Mouse (Mus musculus): ENCODE measurements around the gene Apol8. TPM values are rescaled to one million over a fixed set of nuclear protein-coding genes. Genes with fewer than 3 reads are reported as not detected.

Gene Apol8
- polyA plus RNA-seq, 1 experiment from 2014 or later = 0.19 TPM

DNA sequence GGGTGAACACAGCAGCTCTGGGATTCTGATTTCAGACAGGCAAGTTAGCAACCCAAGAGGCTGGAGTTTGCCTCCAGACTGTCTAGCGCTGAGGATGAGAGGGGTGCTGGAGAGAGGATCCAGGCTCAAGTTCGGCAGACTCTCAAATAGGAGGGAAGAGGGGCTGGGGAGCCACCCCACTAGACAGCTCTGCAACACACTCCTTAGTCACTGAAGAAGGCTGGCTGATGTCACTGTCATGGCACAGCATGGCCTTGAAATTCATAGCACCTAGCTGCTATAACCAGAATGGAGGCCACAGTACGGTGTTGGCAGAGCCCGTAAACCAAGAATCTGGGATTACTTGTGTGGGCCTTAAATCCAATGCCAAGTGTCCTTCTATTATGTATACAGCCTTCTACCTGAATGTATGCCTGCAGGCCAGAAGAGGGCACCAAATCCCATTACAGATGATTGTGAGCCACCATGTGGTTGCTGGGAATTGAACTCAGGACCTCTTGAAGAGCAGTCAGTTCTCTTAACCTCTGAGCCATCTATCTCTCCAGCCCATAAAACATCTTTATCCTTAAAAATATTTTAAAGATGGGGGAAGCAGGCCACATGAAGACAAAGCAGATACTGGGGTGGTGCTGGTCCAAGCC, 903 bp upstream of the Apol8 start:
- H3K9ac ChIP-seq (replicated peaks; ENCODE audit: low read length) = no peak overlapping the region
- WGBS = 82% methylated on average over 4 of the region's 4 CpGs
- no peak overlapping the region for H3K27ac ChIP-seq (ENCODE audit: low read length)
- H3K27me3 ChIP-seq (ENCODE audit: insufficient read depth, low read length) = no peaks in the 10 kb centered on the region
- H3K4me1 ChIP-seq (ENCODE audit: insufficient read depth, low read length) = no peaks in the 10 kb centered on the region
- no peaks in the 10 kb centered on the region for H3K9me3 ChIP-seq (ENCODE audit: low read length)
- no peak overlapping the region for H3K4me3 ChIP-seq (ENCODE audit: low read length)
- ATAC-seq (ENCODE audit: low FRiP score, low TSS enrichment) = no peak
- H3K4me2 ChIP-seq (replicated peaks; ENCODE audit: low read depth, low read length) = no peak overlapping the region
- peaks cover 34% of the 10 kb centered on the region for H3K36me3 ChIP-seq (ENCODE audit: insufficient read depth, low read length)

DNA sequence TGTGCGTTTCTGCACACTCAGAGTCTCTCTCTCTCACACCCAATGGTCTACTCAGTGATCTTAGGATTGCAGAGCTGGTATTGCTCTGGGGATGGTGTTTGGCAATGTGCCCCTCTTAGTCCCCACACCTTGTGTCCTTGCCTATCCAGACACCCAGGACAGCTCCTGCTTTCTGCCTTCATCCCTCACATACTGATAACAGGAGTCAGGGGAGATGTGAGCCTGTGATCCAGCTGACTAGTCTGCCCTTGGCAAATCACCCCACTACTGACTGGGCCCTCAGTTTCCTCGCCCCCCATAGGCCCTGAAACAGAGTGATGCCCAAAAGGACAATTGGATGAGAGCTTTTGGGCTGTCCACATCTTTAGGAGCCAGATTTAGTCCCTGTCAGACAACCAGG, 722 bp downstream of the Apol8 start:
- H3K27me3 ChIP-seq (ENCODE audit: insufficient read depth, low read length) = no peaks in the 10 kb centered on the region
- WGBS = 67% methylated on average over 2 of the region's 2 CpGs
- H3K9ac ChIP-seq (replicated peaks; ENCODE audit: low read length) = no peak overlapping the region
- no peak for ATAC-seq (ENCODE audit: low FRiP score, low TSS enrichment)
- no peak overlapping the region for H3K4me3 ChIP-seq (ENCODE audit: low read length)
- no peak overlapping the region for H3K4me2 ChIP-seq (replicated peaks; ENCODE audit: low read depth, low read length)
- H3K4me1 ChIP-seq (ENCODE audit: insufficient read depth, low read length) = no peaks in the 10 kb centered on the region
- H3K9me3 ChIP-seq (ENCODE audit: low read length) = no peaks in the 10 kb centered on the region
- H3K27ac ChIP-seq (ENCODE audit: low read length) = no peak overlapping the region
- H3K36me3 ChIP-seq (ENCODE audit: insufficient read depth, low read length) = peaks cover 18% of the 10 kb centered on the region

DNA sequence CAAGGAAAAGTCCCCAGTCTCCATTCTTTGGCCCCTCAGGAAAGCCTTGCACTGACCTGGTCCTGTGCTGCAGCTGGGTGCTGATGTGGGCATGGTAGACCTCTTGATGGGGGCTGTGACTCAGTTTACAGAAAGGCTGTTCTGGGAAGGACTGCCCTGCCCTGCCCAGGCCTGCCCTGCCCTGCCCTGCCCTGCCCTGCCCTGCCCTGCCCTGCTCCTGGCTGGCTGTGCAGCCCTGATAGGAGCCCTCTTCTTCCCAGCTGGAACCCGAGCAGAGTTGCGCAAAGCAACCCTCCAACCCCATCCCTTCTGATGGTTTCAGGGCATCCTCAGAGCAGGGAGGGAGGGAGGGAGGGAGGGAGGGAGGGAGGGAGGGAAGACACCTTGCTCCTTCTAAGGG, 1.7 kb downstream of the Apol8 start:
- Histone ChIP-seq H3K36me3 (ENCODE audit: insufficient read depth, low read length) (peaks cover 8% of the 10 kb centered on the region), H3K27me3 (ENCODE audit: insufficient read depth, low read length) (no peaks in the 10 kb centered on the region), H3K4me2 (replicated peaks; ENCODE audit: low read depth, low read length) (no peak overlapping the region), H3K27ac (ENCODE audit: low read length) (no peak overlapping the region), H3K9ac (replicated peaks; ENCODE audit: low read length) (no peak overlapping the region), H3K4me1 (ENCODE audit: insufficient read depth, low read length) (no peaks in the 10 kb centered on the region), H3K4me3 (ENCODE audit: low read length) (no peak overlapping the region), H3K9me3 (ENCODE audit: low read length) (no peaks in the 10 kb centered on the region)
- no peak for ATAC-seq (ENCODE audit: low FRiP score, low TSS enrichment)
- WGBS = 43% methylated on average over 2 of the region's 2 CpGs

DNA sequence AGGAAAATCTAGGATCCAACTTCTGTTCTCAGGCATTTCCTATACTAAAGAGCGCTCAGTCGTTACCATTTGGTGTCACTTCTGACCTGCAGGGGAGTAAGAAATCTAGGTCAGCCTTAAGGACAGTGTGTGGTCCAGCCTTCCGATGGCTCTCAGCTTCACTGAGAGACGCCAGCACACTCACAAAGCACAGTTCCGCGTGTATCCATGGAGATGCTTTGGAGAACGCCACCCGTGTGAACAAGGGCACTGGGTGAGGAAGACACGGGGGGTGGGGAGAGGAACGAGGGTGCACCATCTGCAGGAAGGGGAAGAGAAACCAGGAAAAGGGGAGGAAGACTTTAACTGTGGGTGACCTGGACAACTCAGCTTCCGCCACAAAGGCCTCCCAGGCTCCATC, 4.4 kb downstream of the Apol8 start:
- 0 out of 2 replicates have a peak, but pooled peaks cover 4% of the 10 kb centered on the region for H3K9me3 ChIP-seq (ENCODE audit: low read length)
- ATAC-seq (ENCODE audit: low FRiP score, low TSS enrichment) = no peak
- 46% methylated on average over 11 of the region's 11 CpGs for WGBS

DNA sequence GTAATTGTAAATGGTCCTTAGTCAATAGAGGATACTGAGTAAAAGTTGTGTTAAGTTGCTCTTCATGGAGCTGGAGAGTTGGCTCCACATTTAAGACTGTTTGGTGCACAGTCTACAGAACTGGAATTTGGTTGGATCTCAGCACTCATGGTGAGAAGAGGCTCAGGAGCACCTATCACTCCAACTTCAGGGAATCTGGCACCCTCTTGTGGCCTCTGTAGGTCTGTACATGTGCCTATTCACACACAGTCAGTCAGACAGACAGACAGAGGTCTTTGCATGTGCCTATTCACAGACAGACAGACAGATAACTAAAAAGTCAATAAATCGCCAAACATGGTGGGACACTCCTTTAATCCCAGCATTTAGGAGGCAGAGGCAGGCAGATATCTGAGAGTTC, 6.3 kb downstream of the Apol8 start:
- 0 out of 2 replicates have a peak, but pooled peaks cover 4% of the 10 kb centered on the region for H3K9me3 ChIP-seq (ENCODE audit: low read length)
- H3K4me2 ChIP-seq (replicated peaks; ENCODE audit: low read depth, low read length) = no peak overlapping the region
- H3K27ac ChIP-seq (ENCODE audit: low read length) = no peak overlapping the region
- 39% methylated on average over 1 of the region's 1 CpGs for WGBS
- no peaks in the 10 kb centered on the region for H3K27me3 ChIP-seq (ENCODE audit: insufficient read depth, low read length)
- ATAC-seq (ENCODE audit: low FRiP score, low TSS enrichment) = no peak
- no peak overlapping the region for H3K4me3 ChIP-seq (ENCODE audit: low read length)
- H3K36me3 ChIP-seq (ENCODE audit: insufficient read depth, low read length) = no peaks in the 10 kb centered on the region
- no peaks in the 10 kb centered on the region for H3K4me1 ChIP-seq (ENCODE audit: insufficient read depth, low read length)
- no peak overlapping the region for H3K9ac ChIP-seq (replicated peaks; ENCODE audit: low read length)

More for the DNA sequence above, 4.4 kb downstream of the Apol8 start:
- no peak overlapping the region for H3K27ac ChIP-seq (ENCODE audit: low read length)
- H3K4me1 ChIP-seq (ENCODE audit: insufficient read depth, low read length) = no peaks in the 10 kb centered on the region
- no peaks in the 10 kb centered on the region for H3K27me3 ChIP-seq (ENCODE audit: insufficient read depth, low read length)
- no peaks in the 10 kb centered on the region for H3K36me3 ChIP-seq (ENCODE audit: insufficient read depth, low read length)
- no peak overlapping the region for H3K4me3 ChIP-seq (ENCODE audit: low read length)
- no peak overlapping the region for H3K9ac ChIP-seq (replicated peaks; ENCODE audit: low read length)
- no peak overlapping the region for H3K4me2 ChIP-seq (replicated peaks; ENCODE audit: low read depth, low read length)

DNA sequence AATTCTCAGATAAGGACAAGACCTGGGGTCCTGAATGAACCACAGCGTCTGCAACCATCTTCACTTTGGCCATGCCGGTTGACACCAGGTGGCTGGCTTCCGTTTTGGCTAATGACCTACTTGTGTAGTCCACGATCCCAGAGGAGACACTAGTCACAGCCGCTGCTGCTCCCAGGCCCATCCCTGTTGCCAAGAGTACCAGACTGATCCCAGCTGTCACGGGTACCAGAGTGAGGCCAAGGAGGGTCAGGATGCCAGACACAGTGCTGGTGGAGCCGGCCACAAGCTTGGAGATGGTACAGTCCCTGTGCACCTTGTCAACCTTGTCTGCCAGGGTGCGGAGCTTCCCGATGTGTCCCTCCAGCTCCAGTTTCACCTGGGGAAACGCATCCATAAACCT, 7.1 kb downstream of the Apol8 start:
- ATAC-seq (ENCODE audit: low FRiP score, low TSS enrichment) = no peak
- Histone ChIP-seq H3K9ac (replicated peaks; ENCODE audit: low read length) (no peak overlapping the region), H3K27ac (ENCODE audit: low read length) (no peak overlapping the region), H3K4me2 (replicated peaks; ENCODE audit: low read depth, low read length) (no peak overlapping the region), H3K36me3 (ENCODE audit: insufficient read depth, low read length) (no peaks in the 10 kb centered on the region), H3K27me3 (ENCODE audit: insufficient read depth, low read length) (no peaks in the 10 kb centered on the region), H3K4me3 (ENCODE audit: low read length) (no peak overlapping the region), H3K4me1 (ENCODE audit: insufficient read depth, low read length) (no peaks in the 10 kb centered on the region), H3K9me3 (ENCODE audit: low read length) (0 out of 2 replicates have a peak, but pooled peaks cover 4% of the 10 kb centered on the region)
- WGBS = 90% methylated on average over 10 of the region's 10 CpGs

DNA sequence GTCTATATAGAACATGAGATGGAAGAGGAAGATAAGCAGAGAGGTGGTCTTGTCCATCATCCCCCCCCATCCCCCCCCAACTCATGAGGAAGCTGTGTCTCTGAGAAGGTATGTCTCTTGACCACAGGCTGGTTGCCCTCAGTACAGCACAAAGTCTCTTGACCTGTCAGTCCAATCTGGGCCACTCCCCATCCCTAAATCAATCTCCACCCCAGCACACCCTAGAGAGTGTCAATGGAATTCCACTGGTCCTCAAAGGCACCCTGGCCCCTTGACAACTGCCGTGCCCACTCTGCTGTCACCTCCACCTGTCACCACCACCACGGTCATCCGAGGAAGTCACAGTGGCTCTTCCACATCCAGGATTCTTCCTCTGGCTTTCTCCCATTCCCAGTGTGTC, 8.4 kb downstream of the Apol8 start:
- H3K27ac ChIP-seq (ENCODE audit: low read length) = no peak overlapping the region
- H3K9me3 ChIP-seq (ENCODE audit: low read length) = 0 out of 2 replicates have a peak, but pooled peaks cover 4% of the 10 kb centered on the region
- H3K9ac ChIP-seq (replicated peaks; ENCODE audit: low read length) = no peak overlapping the region
- H3K4me2 ChIP-seq (replicated peaks; ENCODE audit: low read depth, low read length) = no peak overlapping the region
- H3K36me3 ChIP-seq (ENCODE audit: insufficient read depth, low read length) = no peaks in the 10 kb centered on the region
- no peak for ATAC-seq (ENCODE audit: low FRiP score, low TSS enrichment)
- no peak overlapping the region for H3K4me3 ChIP-seq (ENCODE audit: low read length)
- WGBS = 77% methylated on average over 3 of the region's 3 CpGs
- H3K27me3 ChIP-seq (ENCODE audit: insufficient read depth, low read length) = no peaks in the 10 kb centered on the region
- no peaks in the 10 kb centered on the region for H3K4me1 ChIP-seq (ENCODE audit: insufficient read depth, low read length)

DNA sequence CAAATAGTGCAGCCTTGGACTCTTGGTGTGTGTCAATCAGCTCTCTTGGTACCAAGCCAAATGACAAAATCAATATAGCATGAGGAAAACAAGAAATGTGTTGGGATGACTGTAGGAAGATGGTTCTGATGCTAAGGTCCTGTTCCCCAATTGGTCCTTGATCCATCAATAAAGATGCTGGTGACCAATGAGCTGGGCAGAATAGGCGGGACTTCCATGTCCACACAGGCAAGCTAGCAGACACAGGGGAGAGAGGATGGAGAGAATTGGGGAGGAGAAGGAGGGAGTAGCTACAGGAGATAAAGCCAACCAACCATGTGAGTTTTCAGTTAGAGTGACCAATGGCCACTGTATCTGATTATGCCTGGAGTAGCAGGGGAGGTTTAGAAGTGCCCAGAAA, 10.5 kb downstream of the Apol8 start:
- no peak for ATAC-seq (ENCODE audit: low FRiP score, low TSS enrichment)
- no peak overlapping the region for H3K4me2 ChIP-seq (replicated peaks; ENCODE audit: low read depth, low read length)
- no peak overlapping the region for H3K4me3 ChIP-seq (ENCODE audit: low read length)
- no peaks in the 10 kb centered on the region for H3K27me3 ChIP-seq (ENCODE audit: insufficient read depth, low read length)
- H3K4me1 ChIP-seq (ENCODE audit: insufficient read depth, low read length) = no peaks in the 10 kb centered on the region
- H3K9ac ChIP-seq (replicated peaks; ENCODE audit: low read length) = no peak overlapping the region
- H3K9me3 ChIP-seq (ENCODE audit: low read length) = 0 out of 2 replicates have a peak, but pooled peaks cover 4% of the 10 kb centered on the region
- H3K27ac ChIP-seq (ENCODE audit: low read length) = no peak overlapping the region
- 81% methylated on average over 1 of the region's 1 CpGs for WGBS
- H3K36me3 ChIP-seq (ENCODE audit: insufficient read depth, low read length) = no peaks in the 10 kb centered on the region

DNA sequence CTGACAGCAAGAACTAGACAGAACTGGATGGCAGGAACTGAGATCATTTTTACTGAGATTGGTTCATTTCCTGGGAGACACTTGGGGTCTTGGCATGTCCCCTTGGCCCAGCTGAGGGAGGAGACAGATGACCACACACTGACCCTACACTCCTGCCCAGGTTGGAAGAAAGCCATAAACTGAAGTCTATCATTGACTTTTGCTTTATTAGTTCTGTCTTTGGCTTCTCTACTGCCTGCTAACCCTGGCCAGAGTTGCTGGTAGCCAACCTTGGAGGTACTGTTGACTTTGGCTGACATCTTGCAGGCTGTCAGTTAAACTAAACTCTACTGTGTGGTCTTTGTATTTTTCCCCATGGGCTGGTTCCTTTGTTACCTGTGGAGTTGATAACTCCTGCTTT, 11.7 kb downstream of the Apol8 start:
- no peak for ATAC-seq (ENCODE audit: low FRiP score, low TSS enrichment)
- no peak overlapping the region for H3K4me2 ChIP-seq (replicated peaks; ENCODE audit: low read depth, low read length)
- H3K4me1 ChIP-seq (ENCODE audit: insufficient read depth, low read length) = no peaks in the 10 kb centered on the region
- no peak overlapping the region for H3K4me3 ChIP-seq (ENCODE audit: low read length)
- H3K27ac ChIP-seq (ENCODE audit: low read length) = no peak overlapping the region
- 0 out of 2 replicates have a peak, but pooled peaks cover 4% of the 10 kb centered on the region for H3K9me3 ChIP-seq (ENCODE audit: low read length)
- H3K27me3 ChIP-seq (ENCODE audit: insufficient read depth, low read length) = no peaks in the 10 kb centered on the region
- H3K9ac ChIP-seq (replicated peaks; ENCODE audit: low read length) = no peak overlapping the region
- no peaks in the 10 kb centered on the region for H3K36me3 ChIP-seq (ENCODE audit: insufficient read depth, low read length)

DNA sequence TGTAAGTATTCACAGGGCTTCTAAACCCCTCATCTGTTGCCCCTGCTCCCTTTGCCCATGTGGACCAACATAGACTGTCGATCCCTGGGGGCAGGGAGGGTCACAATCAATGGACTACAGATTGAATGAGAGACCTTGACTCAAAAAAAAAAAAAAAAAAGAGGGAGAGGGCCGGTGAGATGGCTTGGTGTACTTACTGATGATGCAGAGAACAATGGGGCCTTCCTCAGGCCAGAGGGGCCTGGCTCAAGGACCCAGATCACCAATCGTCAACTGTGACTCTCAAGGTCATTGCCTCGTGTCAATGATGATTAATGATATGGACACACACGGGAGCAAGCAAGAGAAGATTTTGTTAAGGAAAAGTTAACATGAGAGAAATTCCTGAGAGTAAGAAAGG, 12.2 kb downstream of the Apol8 start:
- Histone ChIP-seq H3K36me3 (ENCODE audit: insufficient read depth, low read length) (no peaks in the 10 kb centered on the region), H3K9ac (replicated peaks; ENCODE audit: low read length) (no peak overlapping the region), H3K4me2 (replicated peaks; ENCODE audit: low read depth, low read length) (no peak overlapping the region), H3K27me3 (ENCODE audit: insufficient read depth, low read length) (no peaks in the 10 kb centered on the region), H3K4me1 (ENCODE audit: insufficient read depth, low read length) (no peaks in the 10 kb centered on the region), H3K27ac (ENCODE audit: low read length) (no peak overlapping the region), H3K9me3 (ENCODE audit: low read length) (0 out of 2 replicates have a peak, but pooled peaks cover 4% of the 10 kb centered on the region), H3K4me3 (ENCODE audit: low read length) (no peak overlapping the region)
- no peak for ATAC-seq (ENCODE audit: low FRiP score, low TSS enrichment)
- 24% methylated on average over 5 of the region's 5 CpGs for WGBS

All from kidney, embryonic 16.5 days (tissue).